Mouse (Mus musculus): ENCODE results near the gene Nkx1-2. TPM values are rescaled to one million over a fixed set of nuclear protein-coding genes. Genes with fewer than 3 reads are reported as not detected.

Gene Nkx1-2
- not detected for total RNA-seq (2021)
- long read RNA-seq, experiment 1 = 0 reads
- long read RNA-seq, experiment 2, partial matches to known transcripts = 0 of 1 reads
- long read RNA-seq, experiment 2, other reads (novel, unspliced or antisense) = 1 of 1 reads

DNA sequence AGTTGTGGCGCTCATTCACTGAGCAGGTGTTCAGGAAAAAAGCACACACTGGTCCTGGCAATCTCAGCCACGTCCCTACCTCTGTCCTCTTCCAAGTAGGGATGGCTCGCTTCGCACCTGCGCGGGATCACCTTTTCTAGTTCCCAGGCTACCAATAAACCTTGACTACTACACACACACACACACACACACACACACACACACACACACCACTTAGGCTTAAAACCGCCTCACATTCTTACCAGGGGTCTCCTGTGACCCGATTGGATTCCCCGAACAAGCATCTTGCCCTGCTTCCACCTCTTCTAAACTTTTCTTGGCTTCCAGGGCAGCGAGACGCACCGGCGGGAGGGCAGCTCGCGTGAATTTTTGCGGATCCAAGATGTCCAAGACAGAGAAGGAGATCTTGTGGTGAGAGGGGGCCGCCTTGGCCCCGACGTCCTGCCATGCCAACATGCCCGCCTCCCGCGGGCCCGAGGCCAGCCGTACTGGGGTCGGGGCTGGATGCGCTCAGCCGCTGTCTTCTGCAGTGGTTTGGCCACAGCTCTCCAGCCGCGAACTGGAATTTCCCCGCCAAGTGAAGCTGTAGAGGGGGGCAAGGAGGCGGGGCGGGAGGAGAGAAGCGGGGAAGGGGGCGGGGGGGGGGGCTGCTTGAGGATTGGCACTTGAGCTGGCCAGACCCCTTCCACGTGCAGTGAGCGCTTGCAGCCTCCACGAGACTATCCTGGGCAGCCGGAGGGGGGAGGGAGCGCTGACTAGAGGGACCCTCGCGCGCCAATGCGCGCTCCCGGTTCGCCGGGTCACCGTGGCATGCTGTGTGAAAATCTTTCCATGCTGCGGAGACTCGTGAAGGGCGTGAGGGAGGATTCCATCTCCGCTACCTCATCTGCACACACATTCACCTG is at the start of gene Nkx1-2:
Nkx1-2 (minus strand) TSS at position 567 of the 905 bp plus-strand sequence.
- peak within 1 kb of the TSS; percentile 33; the same call in 1 of the 2 replicates for H3K4me3 ChIP-seq
- no peak for TF ChIP-seq CTCF (conservative IDR thresholded peaks at IDR 0.05)
- no peak for DNase-seq (ENCODE audit: low spot score in 2 of 2)
- H3K27ac ChIP-seq = no peak within 1 kb of the TSS

DNA sequence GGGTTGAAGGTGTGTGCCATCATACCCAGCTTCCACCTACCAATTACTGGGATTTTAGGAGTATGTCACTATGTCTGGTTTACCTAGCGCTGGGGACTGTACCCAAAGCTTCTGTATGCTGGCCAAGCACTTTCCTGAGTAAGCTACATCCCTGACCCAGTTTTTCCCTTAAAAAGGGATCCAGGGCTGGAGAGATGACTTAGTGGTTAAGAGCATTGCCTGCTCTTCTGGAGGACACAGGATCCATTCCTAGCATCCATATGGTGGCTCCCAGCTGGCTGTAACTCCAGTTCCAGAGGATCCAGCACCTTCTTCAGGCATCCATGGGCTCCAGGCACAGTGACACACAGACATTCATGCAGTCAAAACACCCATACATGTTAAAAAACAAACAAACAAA is 47.1 kb upstream of the Nkx1-2 start:
- no peak for TF ChIP-seq CTCF (conservative IDR thresholded peaks at IDR 0.05)
- H3K27ac ChIP-seq = no peak overlapping the region
- H3K4me3 ChIP-seq = no peak overlapping the region
- DNase-seq (ENCODE audit: low spot score in 2 of 2) = no peak

DNA sequence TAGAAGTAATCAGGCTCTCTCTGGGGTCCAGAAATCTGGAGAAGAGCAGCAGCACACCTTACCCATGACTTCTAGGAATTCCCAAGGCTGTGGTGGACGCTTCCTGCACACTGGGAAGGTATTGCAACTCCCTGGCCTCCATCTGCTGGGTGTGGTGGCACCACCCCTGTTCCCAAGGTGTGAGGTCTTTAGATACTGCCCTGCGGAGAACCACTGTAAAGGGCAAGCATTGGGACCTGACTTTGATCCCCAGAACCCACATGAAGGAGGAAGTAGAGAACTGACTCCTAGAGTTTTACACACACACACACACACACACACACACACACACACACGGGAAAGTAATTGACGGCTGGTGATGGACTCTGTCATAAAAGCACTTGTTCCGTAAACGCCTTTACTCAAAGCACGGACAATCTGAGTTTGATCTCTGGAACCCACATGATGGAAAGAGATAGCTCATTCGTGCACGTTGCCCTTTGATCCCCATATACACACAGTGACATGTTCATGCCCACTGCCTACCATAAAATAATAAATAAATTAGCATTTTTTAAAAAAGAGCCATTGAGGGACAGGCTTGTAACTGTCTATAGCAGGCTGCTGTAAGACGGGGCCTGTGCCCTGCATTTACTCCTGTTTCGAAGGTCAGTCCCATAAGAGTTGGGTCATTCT is 45.3 kb upstream of the Nkx1-2 start:
- Histone ChIP-seq H3K4me3 (no peak overlapping the region), H3K27ac (no peak overlapping the region)
- TF ChIP-seq CTCF (conservative IDR thresholded peaks at IDR 0.05) = no peak
- DNase-seq (ENCODE audit: low spot score in 2 of 2) = no peak

DNA sequence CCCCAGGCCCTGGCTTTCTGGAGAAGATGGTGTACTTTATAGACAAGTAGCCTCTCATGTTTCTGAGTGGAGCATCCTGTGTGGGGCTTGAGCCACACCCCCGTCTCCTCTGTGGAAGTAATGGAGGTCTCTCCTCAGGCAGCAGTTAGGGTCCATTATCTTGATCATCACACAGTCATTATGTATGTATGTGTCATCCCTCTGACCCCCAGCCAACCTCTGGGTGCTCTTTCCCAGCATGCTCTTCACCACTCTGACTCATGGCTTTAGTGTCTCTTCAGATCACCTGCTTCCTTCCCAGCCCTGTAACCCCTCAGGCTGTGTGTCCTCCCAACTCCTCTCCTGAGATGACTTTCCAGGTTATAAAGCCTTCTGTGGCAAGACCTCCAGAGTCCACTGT is 42.2 kb upstream of the Nkx1-2 start:
- no peak overlapping the region for H3K27ac ChIP-seq
- H3K4me3 ChIP-seq = no peak overlapping the region
- no peak for TF ChIP-seq CTCF (conservative IDR thresholded peaks at IDR 0.05)
- DNase-seq (ENCODE audit: low spot score in 2 of 2) = no peak

DNA sequence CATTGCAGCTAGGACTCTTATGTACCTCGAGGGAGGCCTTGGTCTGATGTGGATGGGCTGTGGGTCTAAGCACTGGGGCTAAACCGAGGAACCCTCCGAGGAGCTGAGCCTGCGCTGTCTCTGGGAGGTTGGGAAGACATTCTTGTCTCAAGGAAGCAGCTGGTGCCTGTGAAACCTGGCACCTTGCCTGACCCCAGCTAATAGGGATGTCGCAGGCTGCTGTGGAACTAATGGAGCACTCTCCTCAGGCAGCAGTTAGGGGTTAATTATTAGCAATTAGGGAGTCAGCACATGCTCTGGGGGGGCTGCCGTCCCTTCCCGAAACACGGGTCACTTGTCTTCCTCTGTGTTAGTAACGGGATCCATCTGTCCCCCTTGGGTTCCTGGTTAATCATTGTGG is 41.5 kb upstream of the Nkx1-2 start:
- Histone ChIP-seq H3K4me3 (no peak overlapping the region), H3K27ac (no peak overlapping the region)
- peak in 1 of 2 experiments; percentile 34 for DNase-seq (ENCODE audit: low spot score in 2 of 2)
- TF ChIP-seq CTCF (conservative IDR thresholded peaks at IDR 0.05) = no peak

DNA sequence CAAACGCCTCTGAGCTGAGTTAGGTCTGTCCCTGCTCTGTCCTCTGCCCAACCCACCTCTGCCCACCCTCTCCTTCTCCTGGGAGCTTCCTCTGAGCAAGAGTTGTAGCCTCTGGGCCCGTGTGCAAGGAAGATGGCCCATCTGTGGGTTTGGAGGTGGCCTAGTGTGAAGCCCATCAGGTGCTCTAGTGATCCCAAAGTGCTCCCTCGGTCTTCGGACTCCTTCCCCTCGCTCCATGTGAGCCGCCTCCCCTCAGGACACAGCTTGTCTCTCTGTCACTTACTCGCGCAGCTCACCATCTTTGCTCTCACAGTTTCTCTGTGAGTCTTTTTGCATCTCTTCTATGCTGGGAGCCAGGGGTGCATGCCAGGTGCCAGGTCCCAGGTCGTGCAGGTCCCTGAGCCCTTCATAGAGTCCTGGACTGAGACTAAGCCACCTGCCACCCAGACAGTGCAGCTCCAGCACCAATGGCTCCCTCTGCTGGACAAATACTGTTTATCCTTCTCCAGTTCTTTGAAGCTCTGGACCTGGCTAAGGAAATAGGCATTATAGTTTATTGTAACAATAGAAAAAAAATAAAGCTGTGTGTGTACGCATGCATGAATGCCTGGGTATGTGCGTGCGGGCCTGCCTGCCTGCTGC is 39.1 kb upstream of the Nkx1-2 start:
- TF ChIP-seq CTCF (conservative IDR thresholded peaks at IDR 0.05) = peak; percentile 90
- peak; percentile 55 to 71 for DNase-seq (ENCODE audit: low spot score in 2 of 2)
- Histone ChIP-seq H3K4me3 (no peak overlapping the region), H3K27ac (peak overlapping the region; percentile 15; the same call in 1 of the 2 replicates)

DNA sequence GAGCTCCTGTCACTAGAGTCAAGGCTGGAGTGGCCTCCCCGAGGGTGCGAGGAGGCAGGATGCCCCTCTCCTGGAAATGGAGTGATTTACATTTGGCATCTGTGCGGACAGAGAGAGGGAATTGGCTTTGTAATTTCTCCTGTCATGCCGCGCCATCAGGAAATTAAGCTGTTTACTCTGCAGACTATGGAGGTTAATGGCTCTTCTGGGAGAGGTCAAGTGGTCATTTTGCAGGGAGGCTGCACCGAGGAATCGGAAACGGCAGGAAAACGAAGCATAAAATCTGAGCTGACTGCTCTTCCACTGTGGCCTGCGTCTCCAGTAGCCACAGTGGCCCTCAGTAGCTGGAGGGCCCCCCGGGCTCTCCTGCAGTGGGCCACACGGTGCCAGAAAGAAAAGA is 37.9 kb upstream of the Nkx1-2 start:
- DNase-seq (ENCODE audit: low spot score in 2 of 2) = no peak
- TF ChIP-seq CTCF (conservative IDR thresholded peaks at IDR 0.05) = no peak
- Histone ChIP-seq H3K27ac (no peak overlapping the region), H3K4me3 (no peak overlapping the region)

DNA sequence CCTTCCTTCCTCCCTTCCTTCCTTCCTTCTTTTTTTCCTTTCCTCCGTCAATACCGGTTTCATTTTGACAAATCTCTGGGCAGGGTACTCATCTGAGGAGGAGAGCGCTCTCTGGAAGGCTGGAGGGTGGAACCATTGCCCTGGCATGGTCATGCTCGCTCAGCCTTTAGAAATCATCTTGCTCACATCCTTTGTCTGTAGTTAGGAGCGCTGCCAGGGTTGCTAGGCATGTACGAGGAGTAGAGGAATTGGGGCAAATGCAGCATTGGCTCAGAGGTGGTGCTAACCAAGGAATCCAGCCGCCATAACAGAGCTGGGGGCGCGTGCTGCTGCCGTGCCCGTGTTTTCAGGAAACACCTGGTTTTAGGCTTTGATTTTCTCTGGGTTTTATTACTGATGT is 31.9 kb upstream of the Nkx1-2 start:
- Histone ChIP-seq H3K27ac (peak overlapping the region; percentile 75), H3K4me3 (peak overlapping the region; percentile 5; the same call in 1 of the 2 replicates)
- no peak for TF ChIP-seq CTCF (conservative IDR thresholded peaks at IDR 0.05)
- peak; percentile 59 to 68 for DNase-seq (ENCODE audit: low spot score in 2 of 2)

DNA sequence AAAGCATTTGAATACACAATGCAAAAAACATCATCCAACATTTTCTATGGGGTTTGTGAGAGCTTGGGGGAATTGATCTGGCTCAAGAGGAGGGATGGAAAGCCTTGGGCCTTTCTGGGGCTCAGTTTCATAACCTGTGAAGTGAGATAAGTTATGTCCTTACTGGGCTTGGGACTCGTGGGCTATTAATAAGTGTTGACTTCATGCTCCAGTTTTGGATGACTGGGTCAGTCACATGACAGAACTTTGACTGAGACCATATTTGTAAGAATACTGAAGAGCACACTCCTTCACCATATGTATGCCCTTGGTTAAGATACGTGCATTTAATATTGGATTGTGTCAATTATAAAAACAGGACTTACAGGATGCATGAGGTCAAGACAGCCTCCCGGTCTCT is 28.0 kb upstream of the Nkx1-2 start:
- TF ChIP-seq CTCF (conservative IDR thresholded peaks at IDR 0.05) = no peak
- no peak for DNase-seq (ENCODE audit: low spot score in 2 of 2)
- no peak overlapping the region for H3K27ac ChIP-seq
- no peak overlapping the region for H3K4me3 ChIP-seq

DNA sequence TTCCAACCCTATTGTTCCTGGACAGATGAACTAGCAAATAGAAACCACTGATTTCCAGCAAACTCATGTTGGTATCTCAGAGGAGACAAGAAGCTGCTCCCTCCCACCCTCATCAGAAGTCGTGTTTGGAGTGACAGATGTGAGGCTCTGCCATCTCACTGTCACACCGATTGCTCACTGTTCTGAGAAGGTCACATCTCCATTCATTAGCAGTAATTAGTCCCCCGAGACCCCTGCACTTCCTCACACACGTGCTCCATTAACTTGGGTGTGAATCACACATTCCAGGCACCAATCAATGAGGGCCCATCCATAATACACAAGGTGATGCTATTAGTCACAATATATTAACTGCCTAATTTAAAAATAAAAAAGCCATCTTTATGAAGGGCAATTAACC is 26.7 kb upstream of the Nkx1-2 start:
- Histone ChIP-seq H3K4me3 (no peak overlapping the region), H3K27ac (no peak overlapping the region)
- no peak for TF ChIP-seq CTCF (conservative IDR thresholded peaks at IDR 0.05)
- no peak for DNase-seq (ENCODE audit: low spot score in 2 of 2)

DNA sequence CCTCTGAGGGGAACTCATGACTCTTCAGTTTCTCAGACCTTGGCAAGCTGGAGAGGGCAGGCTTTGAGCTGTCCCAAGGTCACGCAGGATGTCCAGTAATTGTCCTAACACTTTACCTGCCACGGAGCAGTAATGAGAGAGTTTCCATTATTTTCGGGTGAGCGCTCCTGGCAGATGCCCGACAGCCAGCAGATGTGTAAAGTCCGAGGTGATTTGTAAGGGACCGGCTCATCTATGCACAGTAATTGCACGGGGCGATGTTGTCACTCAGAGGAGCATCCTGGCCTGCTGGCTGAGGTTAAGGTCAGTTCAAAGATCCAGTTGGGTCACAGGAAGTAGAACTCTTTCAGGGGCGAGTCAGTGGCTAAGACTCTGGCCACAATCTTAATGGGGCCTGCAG is 24.7 kb upstream of the Nkx1-2 start:
- Histone ChIP-seq H3K27ac (no peak overlapping the region), H3K4me3 (no peak overlapping the region)
- no peak for TF ChIP-seq CTCF (conservative IDR thresholded peaks at IDR 0.05)
- no peak for DNase-seq (ENCODE audit: low spot score in 2 of 2)

DNA sequence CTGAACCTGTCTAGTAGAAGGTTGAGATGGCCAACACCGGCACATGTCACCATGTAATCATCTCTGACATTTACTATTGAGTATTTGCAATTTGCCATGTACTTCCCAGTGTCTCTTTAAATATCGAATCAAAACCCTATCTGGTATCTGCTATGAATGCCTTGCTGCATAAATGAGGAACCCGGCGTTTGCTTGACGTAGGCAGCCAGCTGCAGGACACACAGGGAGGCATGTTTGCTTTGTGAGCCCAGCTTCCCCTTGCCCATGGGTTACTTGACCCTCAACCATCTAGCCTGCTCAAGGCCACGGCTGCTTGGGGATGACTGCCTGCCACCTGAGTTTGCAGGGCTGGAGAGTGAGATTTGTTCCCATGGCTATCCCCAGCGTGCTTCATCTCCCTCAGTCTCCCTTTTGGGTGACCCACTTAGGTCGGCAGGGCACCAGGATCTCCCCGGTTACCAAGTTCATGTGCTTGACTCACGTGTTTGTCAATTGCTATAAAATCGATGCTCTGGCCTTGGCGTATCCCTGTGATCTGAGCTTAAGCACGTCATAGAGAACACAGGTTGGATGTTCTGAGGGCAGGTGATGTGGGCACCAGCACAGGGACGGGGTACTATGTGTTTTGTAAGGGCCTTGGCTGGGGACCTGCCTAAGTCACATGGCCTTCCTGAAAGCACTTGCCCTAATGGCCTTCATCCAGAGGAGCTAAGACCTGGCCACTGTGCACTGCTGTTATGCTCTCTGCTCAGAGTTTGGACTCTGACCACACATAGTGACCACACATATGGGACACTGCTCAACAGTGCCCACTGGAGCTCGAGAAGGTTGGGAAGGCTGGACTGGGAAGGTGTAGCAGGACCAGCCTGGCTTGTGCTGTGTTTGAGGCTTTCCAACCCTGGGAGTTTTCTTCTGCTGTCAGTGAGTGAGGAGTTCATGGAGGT is 20.8 kb upstream of the Nkx1-2 start:
- no peak for TF ChIP-seq CTCF (conservative IDR thresholded peaks at IDR 0.05)
- no peak for DNase-seq (ENCODE audit: low spot score in 2 of 2)
- Histone ChIP-seq H3K4me3 (0 out of 2 replicates have a peak overlapping the region, but pooled peaks have one; percentile 11), H3K27ac (peak overlapping the region; percentile 43; the same call in 1 of the 2 replicates)
